Mouse (Mus musculus): ENCODE results near the gene Tspan17. TPM values are rescaled to one million over a fixed set of nuclear protein-coding genes. Genes with fewer than 3 reads are reported as not detected.

Tspan17 gene
- 10 to 100 TPM in 1 of 2 experiments, 1 to 10 TPM in 1; 8.9 to 13.2 TPM for polyA plus RNA-seq (2017; shearing (Covaris generic))

GRCm38 (mm10) chr13:54788740-54789560, at the start of gene Tspan17:
Tspan17 (plus strand) TSS chr13:54789377.

GRCm38 (mm10) chr13:54749864-54750411, 39.2 kb upstream of the Tspan17 start, which contains the start of gene Gprin1:
Gprin1 (minus strand) TSS chr13:54749874.

GRCm38 (mm10) chr13:54766192-54766768, 22.9 kb upstream of the Tspan17 start, which contains the start of gene Sncb:
Sncb (minus strand) TSS chr13:54766595.

GRCm38 (mm10) chr13:54783698-54784097, 5.5 kb upstream of the Tspan17 start, which contains the start of gene Eif4e1b:
Eif4e1b (plus strand) TSS chr13:54783998.

Other genes starting within 250 kb of the Tspan17 start
- gene 4833439L19Rik, start 223.9 kb upstream of the Tspan17 start, polyA plus RNA-seq (2017; shearing (Covaris generic)) = 10 to 100 TPM; 71.7 to 86.3 TPM
- 1 to 10 TPM; 2.1 to 8.8 TPM for gene Arl10, start 214.4 kb upstream of the Tspan17 start, polyA plus RNA-seq (2017; shearing (Covaris generic))
- 10 to 100 TPM; 43.4 to 49.4 TPM for gene Nop16, start 199.3 kb upstream of the Tspan17 start, polyA plus RNA-seq (2017; shearing (Covaris generic))
- 100 to 1,000 TPM; 168 to 193 TPM for gene Higd2a, start 199.2 kb upstream of the Tspan17 start, polyA plus RNA-seq (2017; shearing (Covaris generic))
- 10 to 100 TPM; 42.0 to 64.4 TPM for gene Cltb, start 178.0 kb upstream of the Tspan17 start, polyA plus RNA-seq (2017; shearing (Covaris generic))
- gene Faf2, start 167.6 kb upstream of the Tspan17 start, polyA plus RNA-seq (2017; shearing (Covaris generic)) = 10 to 100 TPM; 56.0 to 82.8 TPM
- 10 to 100 TPM; 68.7 to 75.7 TPM for gene Rnf44, start 95.5 kb upstream of the Tspan17 start, polyA plus RNA-seq (2017; shearing (Covaris generic))
- gene Cdhr2, start 87.9 kb upstream of the Tspan17 start, polyA plus RNA-seq (2017; shearing (Covaris generic)) = under 1 TPM in 1 of 2 experiments, not detected in 1; 0.06 TPM
- gene Gprin1, start 39.5 kb upstream of the Tspan17 start, polyA plus RNA-seq (2017; shearing (Covaris generic)) = not detected
- not detected for gene Sncb, start 22.8 kb upstream of the Tspan17 start, polyA plus RNA-seq (2017; shearing (Covaris generic))
- gene Eif4e1b, start 5.4 kb upstream of the Tspan17 start, polyA plus RNA-seq (2017; shearing (Covaris generic)) = not detected
- gene Unc5a, start 160.0 kb downstream of the Tspan17 start, polyA plus RNA-seq (2017; shearing (Covaris generic)) = 1 to 10 TPM; 2.3 to 5.0 TPM
- gene Hk3, start 232.0 kb downstream of the Tspan17 start, polyA plus RNA-seq (2017; shearing (Covaris generic)) = 1 to 10 TPM; 1.1 to 1.9 TPM